Mouse (Mus musculus): ENCODE data around the gene Orai1. TPM values are rescaled to one million over a fixed set of nuclear protein-coding genes. Genes with fewer than 3 reads are reported as not detected.

Orai1 gene
- total RNA-seq (2023), result 10 to 100 TPM; 38.4 to 44.8 TPM

DNA sequence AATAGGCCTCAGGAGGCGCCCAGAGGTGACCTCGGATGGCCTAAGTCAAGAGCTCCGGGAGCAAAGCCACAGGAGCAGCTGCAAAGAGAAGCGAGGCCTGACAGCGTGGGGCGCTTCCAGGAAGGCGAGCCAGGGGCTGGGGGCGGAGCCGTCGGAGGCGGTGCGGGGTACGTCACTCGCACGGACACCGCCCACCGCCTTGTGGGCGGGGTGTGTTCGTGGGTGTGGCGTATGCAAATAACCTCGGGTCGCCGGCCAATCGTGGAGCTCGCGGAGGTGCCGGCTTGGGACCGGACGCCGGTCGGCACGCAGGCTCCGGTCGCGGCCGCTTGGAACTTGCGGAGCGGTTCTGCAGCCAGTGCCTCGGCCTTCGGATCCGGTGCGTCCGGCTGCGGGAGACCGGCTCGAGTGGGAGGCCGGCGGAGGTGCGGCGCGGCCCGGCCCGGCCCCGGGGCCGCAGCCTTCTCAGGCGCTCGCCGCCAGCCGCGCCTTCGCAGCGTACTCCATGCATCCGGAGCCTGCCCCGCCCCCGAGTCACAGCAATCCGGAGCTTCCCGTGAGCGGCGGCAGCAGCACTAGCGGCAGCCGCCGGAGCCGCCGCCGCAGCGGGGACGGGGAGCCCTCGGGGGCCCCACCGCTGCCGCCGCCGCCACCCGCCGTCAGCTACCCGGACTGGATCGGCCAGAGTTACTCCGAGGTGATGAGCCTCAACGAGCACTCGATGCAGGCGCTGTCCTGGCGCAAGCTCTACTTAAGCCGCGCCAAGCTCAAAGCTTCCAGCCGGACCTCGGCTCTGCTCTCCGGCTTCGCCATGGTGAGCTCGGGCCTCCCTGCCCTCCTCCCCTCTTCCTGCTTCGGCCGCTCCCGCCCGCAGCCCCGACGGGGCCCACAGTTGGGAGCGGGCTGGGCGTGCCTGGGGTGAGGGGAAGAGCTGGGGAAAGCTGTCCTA, at the start of gene Orai1:
Orai1 (plus strand) TSS at position 322 of the 949 bp plus-strand sequence.

DNA sequence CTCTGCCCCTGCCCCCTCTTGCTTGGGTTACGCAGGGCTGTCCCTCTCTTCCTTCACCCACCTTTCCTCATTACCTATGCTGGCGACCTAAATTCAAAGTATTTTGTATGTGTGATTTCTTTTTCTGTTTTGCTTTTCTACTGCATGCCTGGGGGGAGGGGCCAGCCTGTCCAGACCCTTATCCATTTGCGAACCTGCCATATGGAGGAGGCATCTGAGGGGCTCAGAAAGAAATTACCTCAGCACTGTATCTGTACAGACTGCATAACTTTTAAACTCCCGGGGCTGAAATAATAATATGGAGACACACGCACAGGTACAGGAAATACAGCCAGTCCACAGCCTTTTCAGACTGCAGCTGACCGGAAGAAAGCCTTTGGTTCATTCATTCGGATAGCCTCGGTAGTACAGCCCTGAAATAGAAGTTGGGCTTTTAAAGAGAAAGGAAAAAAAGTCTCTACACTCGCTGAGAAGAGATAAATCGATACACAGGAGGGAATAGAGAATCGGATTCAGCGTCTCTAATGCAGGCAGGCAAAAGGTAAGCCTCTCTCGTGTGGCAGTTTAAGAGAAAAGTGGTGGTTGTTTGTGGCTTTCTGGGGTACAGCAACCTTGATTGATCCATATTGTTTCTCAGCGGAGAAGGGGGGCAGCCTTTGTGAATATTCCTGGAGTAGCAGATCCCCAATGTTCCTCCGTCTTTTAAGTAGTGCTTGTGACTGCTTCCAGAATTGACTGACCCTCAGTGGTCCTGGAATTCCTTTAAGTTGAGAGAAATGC, 25.1 kb upstream of the Orai1 start, which contains the start of gene Kdm2b:
Kdm2b (minus strand) TSS at position 273 of the 780 bp plus-strand sequence.

DNA sequence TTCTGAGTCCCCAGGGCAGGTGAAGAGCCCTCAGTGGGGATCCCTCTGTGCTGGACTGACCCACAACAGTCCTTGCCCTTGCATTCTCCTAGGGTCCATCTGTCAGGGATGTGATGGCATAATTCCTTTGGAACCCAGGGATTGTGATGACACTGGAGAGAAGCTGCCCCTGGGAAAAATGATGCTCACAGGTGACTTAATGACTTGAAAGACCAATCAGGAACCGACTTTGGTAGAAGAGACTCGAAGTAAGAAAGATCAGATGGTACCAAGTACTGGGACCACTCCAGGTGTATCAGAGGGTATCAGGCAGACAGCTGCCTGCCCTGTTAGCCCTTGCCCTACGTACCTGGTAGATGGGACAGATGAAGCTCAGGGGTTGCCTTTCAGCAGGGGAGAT, 32.0 kb downstream of the Orai1 start, which contains the start of gene Morn3:
Morn3 (minus strand) TSS at position 101 of the 400 bp plus-strand sequence.

DNA sequence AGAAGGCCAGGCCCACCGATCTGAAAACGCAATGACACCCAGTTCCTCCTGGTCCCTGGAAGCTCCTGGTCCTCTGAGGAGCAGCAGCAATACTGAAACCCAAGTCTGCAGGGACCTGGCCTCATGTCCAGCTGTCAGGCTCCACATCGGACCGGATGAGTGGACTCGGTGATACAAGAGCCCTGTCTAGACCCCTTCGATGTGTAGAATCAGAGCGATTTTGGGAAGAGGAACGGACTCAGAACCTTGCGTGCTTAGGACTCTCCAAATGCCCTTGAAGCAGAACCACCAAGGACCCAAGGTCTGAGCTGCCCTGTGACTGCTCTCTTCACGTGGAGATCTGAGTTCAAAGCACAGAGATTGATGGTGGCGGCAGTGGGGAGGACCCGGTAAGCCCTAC, 53.2 kb downstream of the Orai1 start, which contains the start of gene Tmem120b:
Tmem120b (plus strand) TSS at position 301 of the 400 bp plus-strand sequence.

Other genes with a start within 250 kb of the Orai1 start
- 10 to 100 TPM; 51.7 to 63.2 TPM for gene Camkk2, start 235.7 kb upstream of the Orai1 start, total RNA-seq (2023)
- 100 to 1,000 TPM; 220 to 236 TPM for gene Anapc5, start 193.7 kb upstream of the Orai1 start, total RNA-seq (2023)
- gene Rnf34, start 165.0 kb upstream of the Orai1 start, total RNA-seq (2023), result 10 to 100 TPM; 32.6 to 35.1 TPM
- 10 to 100 TPM; 66.6 to 71.2 TPM for gene Kdm2b, start 25.3 kb upstream of the Orai1 start, total RNA-seq (2023)
- not detected for gene Morn3, start 31.9 kb downstream of the Orai1 start, total RNA-seq (2023)
- gene Tmem120b, start 53.3 kb downstream of the Orai1 start, total RNA-seq (2023), result 1 to 10 TPM; 5.9 to 8.0 TPM
- 100 to 1,000 TPM in 1 of 2 experiments, 10 to 100 TPM in 1; 95.6 to 115 TPM for gene Rhof, start 117.6 kb downstream of the Orai1 start, total RNA-seq (2023)
- 10 to 100 TPM; 83.5 to 88.8 TPM for gene Setd1b, start 127.1 kb downstream of the Orai1 start, total RNA-seq (2023)
- 10 to 100 TPM; 25.8 to 28.0 TPM for gene Psmd9, start 154.3 kb downstream of the Orai1 start, total RNA-seq (2023)
- not detected for gene Hpd, start 167.7 kb downstream of the Orai1 start, total RNA-seq (2023)
- 1 to 10 TPM; 2.4 to 2.5 TPM for gene Wdr66, start 237.0 kb downstream of the Orai1 start, total RNA-seq (2023)

Measured in B cell, adult 67 days (primary cell).